Mouse (Mus musculus) CH12.LX (cell line): ENCODE measurements around the gene Drg1. TPM values are rescaled to one million over a fixed set of nuclear protein-coding genes. Genes with fewer than 3 reads are reported as not detected.

ENCODE experiments used
- DNase-seq: peaks from one replicate; pipeline ENCODE4 v3.0.0-alpha.2; 2013; ENCODE audit errors: extremely low read depth
- H3K27ac ChIP-seq: 2 replicates; pipeline ENCODE4 v1.5.1; 2012; ENCODE audit warnings: low read depth, mild to moderate bottlenecking, control low read depth, moderate library complexity; ENCODE audit not compliant: insufficient read depth
- H3K27me3 ChIP-seq: replicated peaks from 2 replicates; pipeline ENCODE3; 2012; ENCODE audit warnings: inconsistent platforms
- H3K36me3 ChIP-seq, 2 experiments: replicated peaks in 1 of 2; 2 replicates each; pipeline versions ENCODE3 to v1.6.1; 2012; ENCODE audit warnings: inconsistent platforms in 1 of 2, low read length in 1 of 2, mild to moderate bottlenecking in 1 of 2, mixed read lengths in 1 of 2, moderate library complexity in 1 of 2; ENCODE audit not compliant: control insufficient read depth in 1 of 2, insufficient read depth in 1 of 2
- H3K4me1 ChIP-seq, 2 experiments: 2 replicates each; pipeline ENCODE4 v1.6.1; 2012; ENCODE audit warnings: inconsistent platforms in 1 of 2, moderate library complexity in 1 of 2; ENCODE audit not compliant: insufficient read depth in 2 of 2, control insufficient read depth in 1 of 2
- H3K4me2 ChIP-seq: 2 replicates; pipeline ENCODE4 v1.6.1; 2012; ENCODE audit warnings: low read depth, mild to moderate bottlenecking, control low read depth; ENCODE audit not compliant: poor library complexity, insufficient read depth, severe bottlenecking
- H3K4me3 ChIP-seq, 3 experiments: fragments of 150-350 bp in 1 of 3; sonication (generic) in 1 of 3; replicated peaks in 1 of 3; 2 replicates each; pipeline versions ENCODE3 to v1.5.1; 2011 to 2012; ENCODE audit warnings: low read depth in 2 of 3, low read length in 2 of 3, mild to moderate bottlenecking in 2 of 3, moderate library complexity in 2 of 3, control low read depth in 1 of 3, improper control_type of control experiment in 1 of 3, inconsistent platforms in 1 of 3, mixed read lengths in 1 of 3; ENCODE audit not compliant: poor library complexity in 1 of 3
- H3K79me2 ChIP-seq: replicated peaks from 2 replicates; pipeline ENCODE4 v1.6.1; 2012; ENCODE audit warnings: mild to moderate bottlenecking, moderate library complexity; ENCODE audit not compliant: control insufficient read depth, poor library complexity, insufficient read depth, severe bottlenecking; ENCODE audit errors: extremely low read depth
- H3K9ac ChIP-seq: 2 replicates; pipeline ENCODE4 v1.6.1; 2012; ENCODE audit warnings: low read depth, mild to moderate bottlenecking, control low read depth, moderate library complexity; ENCODE audit not compliant: insufficient read depth
- H3K9me3 ChIP-seq: replicated peaks from 2 replicates; pipeline ENCODE3; 2012; ENCODE audit warnings: low read length, inconsistent platforms, mixed read lengths
- CHD2 ChIP-seq: IDR thresholded peaks from 2 replicates; pipeline ENCODE4 v1.6.1; 2011; ENCODE audit warnings: low read length, improper control_type of control experiment
- E2F4 ChIP-seq: IDR thresholded peaks from 2 replicates; pipeline ENCODE4 v1.6.1; 2011; ENCODE audit warnings: low read depth, low read length, improper control_type of control experiment; ENCODE audit not compliant: insufficient replicate concordance
- ELF1 ChIP-seq: IDR thresholded peaks from 2 replicates; pipeline ENCODE4 v1.6.1; 2014; ENCODE audit warnings: low read depth, mild to moderate bottlenecking, inconsistent platforms, low read length, improper control_type of control experiment
- ETS1 ChIP-seq: conservative IDR thresholded peaks from 2 replicates; pipeline ENCODE4 v1.6.1; 2012; ENCODE audit warnings: low read depth, mild to moderate bottlenecking, inconsistent platforms, low read length, improper control_type of control experiment, moderate library complexity
- GABPA ChIP-seq: IDR thresholded peaks from 2 replicates; pipeline ENCODE4 v1.6.1; 2012; ENCODE audit warnings: low read depth, low read length, improper control_type of control experiment, inconsistent platforms; ENCODE audit not compliant: insufficient replicate concordance
- JUND ChIP-seq: conservative IDR thresholded peaks from 2 replicates; pipeline ENCODE4 v1.6.1; 2011; ENCODE audit warnings: low read depth, low read length, improper control_type of control experiment
- KAT2A ChIP-seq: IDR thresholded peaks from 2 replicates; pipeline ENCODE4 v1.6.1; 2012; ENCODE audit warnings: low read length, improper control_type of control experiment, inconsistent platforms; ENCODE audit not compliant: insufficient replicate concordance
- MXI1 ChIP-seq: IDR thresholded peaks from 2 replicates; pipeline ENCODE4 v1.6.1; 2011; ENCODE audit warnings: mild to moderate bottlenecking, low read depth, low read length, improper control_type of control experiment
- NELFE ChIP-seq: IDR thresholded peaks from 2 replicates; pipeline ENCODE4 v1.6.1; 2011; ENCODE audit warnings: low read depth, low read length, improper control_type of control experiment
- NRF1 ChIP-seq: IDR thresholded peaks from 2 replicates; pipeline ENCODE4 v1.6.1; 2014; ENCODE audit warnings: low read depth, mild to moderate bottlenecking, inconsistent platforms, low read length, improper control_type of control experiment, moderate library complexity
- POLR2A ChIP-seq: IDR thresholded peaks from 2 replicates; pipeline ENCODE4 v1.6.1; 2011; ENCODE audit warnings: low read depth, mild to moderate bottlenecking, improper control_type of control experiment, low read length
- POLR2AphosphoS2 ChIP-seq: IDR thresholded peaks from 2 replicates; pipeline ENCODE4 v1.6.1; 2011; ENCODE audit warnings: low read depth, low read length, improper control_type of control experiment
- TBP ChIP-seq: conservative IDR thresholded peaks from 2 replicates; pipeline ENCODE4 v1.6.1; 2011; ENCODE audit warnings: low read depth, low read length, improper control_type of control experiment
- ZC3H11A ChIP-seq: IDR thresholded peaks from 2 replicates; pipeline ENCODE4 v1.6.1; 2012; ENCODE audit warnings: low read depth, mild to moderate bottlenecking, inconsistent platforms, low read length, improper control_type of control experiment
- ZKSCAN1 ChIP-seq: IDR thresholded peaks from 2 replicates; pipeline ENCODE4 v1.6.1; 2012; ENCODE audit warnings: low read depth, inconsistent platforms, low read length, improper control_type of control experiment, borderline replicate concordance
- ZMIZ1 ChIP-seq: IDR thresholded peaks from 2 replicates; pipeline ENCODE4 v1.6.1; 2012; ENCODE audit warnings: low read depth, mild to moderate bottlenecking, inconsistent platforms, low read length, improper control_type of control experiment
- dilution Hi-C: fragments of 300-500 bp; cut with MboI; formaldehyde crosslinking; loops from 2 replicates; pipeline ENCODE4 v1.14.3; 2020; ENCODE audit warnings: low sequenced_read_pairs; ENCODE audit not compliant: extremely low pct_unique_long_range_greater_than_20kb, extremely low pct_ligation_motif_present
- in situ Hi-C: fragments of 300-500 bp; cut with MboI; formaldehyde crosslinking; loops from 3 replicates; pipeline ENCODE4 v1.14.3; 2019; ENCODE audit warnings: low sequenced_read_pairs, low pct_ligation_motif_present, low pct_unique_long_range_greater_than_20kb, mixed read lengths
- polyA plus RNA-seq: library from polyadenylated mRNA; unstranded; fragments of >175 nt; gene quantifications from 2 replicates; pipeline ENCODE4 v1.2.1, GENCODE M21; 2012; ENCODE audit warnings: low read depth; ENCODE audit not compliant: insufficient read length
- total RNA-seq, 2 experiments: library from RNA; depleted of rRNA; stranded (reverse); fragments of 300-350 nt in 1 of 2; fragments of >200 nt in 1 of 2; gene quantifications; 2 replicates each; pipeline ENCODE4 v1.2.3; 2012 to 2014

Drg1 gene
- total and polyA plus RNA-seq, 3 experiments = 158 to 480 (median 249) TPM

DNA sequence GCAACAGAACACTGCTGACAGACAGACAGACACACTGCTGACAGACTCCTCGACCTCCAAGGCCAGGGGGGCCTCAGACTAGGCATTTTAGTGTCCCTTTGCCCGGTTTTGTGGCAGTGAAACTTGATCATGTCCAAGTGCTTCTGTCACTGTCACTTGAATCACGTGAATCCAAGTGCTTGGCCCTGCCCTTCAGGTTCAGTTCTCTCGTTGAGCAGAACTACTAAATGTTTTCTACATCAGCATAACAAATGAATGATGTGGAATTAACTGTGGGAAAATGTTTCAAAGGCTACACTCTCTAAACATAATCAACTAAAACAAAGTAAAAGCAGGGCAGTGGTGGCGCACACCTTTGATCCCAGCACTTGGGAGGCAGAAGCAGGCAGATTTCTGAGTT lies 12.1 kb upstream of the Drg1 start:
- Histone ChIP-seq H3K4me3 (no peak overlapping the region), H3K79me2 (no peaks in the 10 kb centered on the region), H3K27me3 (no peaks in the 10 kb centered on the region)
- in situ Hi-C loops = no loop called here
- DNase-seq = no peak
- TF ChIP-seq GABPA = no peak
- TF ChIP-seq, all 38 proteins: peak for 0
- no peak overlapping the region for H3K4me2 ChIP-seq
- no peak overlapping the region for H3K9ac ChIP-seq
- peaks cover 11% of the 10 kb centered on the region for H3K9me3 ChIP-seq
- dilution Hi-C loops = no loop called here
- no peak overlapping the region for H3K27ac ChIP-seq
- no peaks in the 10 kb centered on the region for H3K4me1 ChIP-seq
- no peaks in the 10 kb centered on the region for H3K36me3 ChIP-seq

DNA sequence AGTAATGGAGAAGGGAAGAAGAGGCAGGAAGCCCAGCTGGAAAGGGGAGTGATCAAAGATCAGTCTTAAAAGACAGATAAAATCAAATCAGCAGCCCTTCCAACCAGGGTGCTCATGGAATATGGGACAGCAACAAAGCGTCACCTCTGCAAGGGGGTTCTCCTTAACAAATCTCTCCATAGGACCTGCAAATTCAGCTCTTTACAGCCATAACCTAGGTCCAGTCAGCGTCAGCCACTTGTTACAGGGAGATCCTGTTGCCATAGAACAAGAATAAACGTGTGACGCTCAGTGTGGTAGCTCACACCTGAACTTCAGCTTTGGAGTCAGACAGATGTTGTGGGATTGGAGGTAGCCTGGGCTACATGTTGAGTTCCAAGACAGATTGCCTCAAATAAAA lies 3.0 kb upstream of the Drg1 start:
- no peaks in the 10 kb centered on the region for H3K9me3 ChIP-seq
- peaks cover 0 to 4% of the 10 kb centered on the region in 2 experiments for H3K36me3 ChIP-seq
- H3K79me2 ChIP-seq = peaks cover 18% of the 10 kb centered on the region
- TF ChIP-seq MXI1 (no peak), JUND (no peak), ETS1 (no peak), TBP (no peak), POLR2AphosphoS2 (no peak), POLR2A (no peak), ZMIZ1 (no peak), KAT2A (no peak), E2F4 (no peak), ZKSCAN1 (no peak), NELFE (no peak), CHD2 (no peak), NRF1 (no peak), ELF1 (no peak), ZC3H11A (no peak)
- in situ Hi-C loops = no loop called here
- no peak overlapping the region for H3K4me2 ChIP-seq
- dilution Hi-C loops = no loop called here
- H3K4me1 ChIP-seq = peaks cover 0 to 16% of the 10 kb centered on the region in 2 experiments; a peak in 2 of 4 replicates
- no peak overlapping the region for H3K27ac ChIP-seq
- no peak overlapping the region for H3K4me3 ChIP-seq
- no peak for DNase-seq
- H3K27me3 ChIP-seq = peaks cover 3% of the 10 kb centered on the region
- no peak overlapping the region for H3K9ac ChIP-seq
